Mouse (Mus musculus): ENCODE results near the gene Nsun6. TPM values are rescaled to one million over a fixed set of nuclear protein-coding genes. Genes with fewer than 3 reads are reported as not detected.

The Nsun6 gene
- total RNA-seq, 2 experiments from 2014 or later, result 11.4 to 12.4 TPM

GRCm38 (mm10) chr2:14996036-14996435, 58.8 kb downstream of the Nsun6 start:
- no peak for DNase-seq (ENCODE audit: low spot score in 2 of 2)

DNA sequence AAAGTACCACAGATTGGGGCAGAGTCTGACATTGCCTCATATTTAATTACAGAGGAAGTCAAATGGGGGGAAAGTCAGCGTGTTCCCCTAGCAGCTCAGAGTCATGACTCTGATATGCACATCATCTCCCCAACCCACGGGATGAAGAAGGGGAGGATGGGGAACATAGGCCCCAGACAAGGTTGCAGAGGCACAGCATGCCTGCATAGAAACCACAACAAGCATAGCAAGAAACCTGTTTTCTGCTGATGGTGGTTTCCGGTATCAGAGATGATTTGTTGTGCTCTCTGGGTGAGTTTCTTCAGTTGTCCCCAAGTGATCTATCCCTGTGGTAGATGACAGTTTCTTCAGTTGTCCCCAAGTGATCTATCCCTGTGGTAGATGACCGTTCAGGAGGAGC, 62.3 kb downstream of the Nsun6 start:
- DNase-seq (ENCODE audit: low spot score in 2 of 2), result no peak

GRCm38 (mm10) chr2:14989350-14989749, 65.5 kb downstream of the Nsun6 start:
- DNase-seq (ENCODE audit: low spot score in 2 of 2), result no peak

DNA sequence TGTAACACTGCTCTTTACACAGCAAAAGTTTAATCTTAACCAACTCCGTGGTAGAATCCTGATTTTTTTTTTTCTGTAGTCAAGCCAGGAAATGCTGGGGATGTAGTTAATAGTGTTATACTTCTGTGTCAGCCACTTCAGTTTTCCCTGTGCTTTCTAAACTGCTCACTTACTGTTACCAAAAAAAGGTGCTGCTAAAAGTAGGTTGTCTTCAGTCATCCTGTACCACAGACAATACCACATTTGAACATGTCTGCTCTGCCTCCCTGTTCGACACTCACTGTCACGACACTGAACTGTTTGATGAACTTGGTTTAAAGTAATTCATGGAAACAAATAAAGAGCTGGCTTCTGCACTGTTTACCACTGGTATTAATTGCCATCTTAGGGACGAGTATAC, 66.4 kb downstream of the Nsun6 start:
- DNase-seq (ENCODE audit: low spot score in 2 of 2), result no peak

DNA sequence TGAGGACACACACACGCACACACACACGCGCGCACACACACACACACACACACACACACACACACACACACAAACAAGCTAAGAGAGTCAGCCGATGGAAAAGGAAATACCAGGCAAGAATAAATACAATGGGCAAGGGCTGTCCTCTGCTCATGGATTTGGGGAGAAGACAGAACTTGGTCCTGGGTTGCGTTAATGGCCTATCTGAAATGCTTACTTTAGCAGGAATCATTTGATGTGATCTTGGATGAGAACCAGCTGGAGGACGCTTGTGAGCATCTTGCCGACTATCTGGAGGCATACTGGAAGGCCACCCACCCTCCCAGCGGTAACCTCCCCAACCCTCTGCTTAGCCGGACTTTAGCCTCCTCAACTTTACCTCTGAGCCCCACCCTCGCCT, 70.8 kb downstream of the Nsun6 start:
- DNase-seq (ENCODE audit: low spot score in 2 of 2), result no peak

DNA sequence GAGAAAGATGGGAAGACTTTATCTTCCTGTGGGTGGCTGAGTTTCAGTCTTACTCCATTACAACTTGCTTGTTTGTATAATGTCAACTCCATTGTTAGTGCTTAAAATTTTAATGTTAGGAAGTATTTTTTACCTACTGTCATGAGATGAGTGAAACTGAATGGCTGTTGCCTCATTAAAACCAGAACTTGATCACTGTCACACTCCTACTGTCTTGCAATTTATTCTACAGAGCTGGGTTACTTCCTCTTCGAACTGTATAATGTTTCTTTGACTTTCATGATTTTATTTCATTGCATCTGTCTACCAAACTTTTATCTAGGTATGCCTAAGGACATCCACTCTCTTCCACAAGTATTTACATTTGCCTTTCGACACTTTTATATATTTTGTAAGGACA, 93.4 kb downstream of the Nsun6 start:
- DNase-seq (ENCODE audit: low spot score in 2 of 2), result no peak

GRCm38 (mm10) chr2:14960963-14961488, 93.8 kb downstream of the Nsun6 start:
- no peak for DNase-seq (ENCODE audit: low spot score in 2 of 2)

- DNase-seq (ENCODE audit: low spot score in 2 of 2), result no peak
Measured at GRCm38 (mm10) chr2:14953090-14953489, 101.8 kb downstream of the Nsun6 start.

Other genes starting within 250 kb of the Nsun6 start
- gene Arl5b, start 5.7 kb downstream of the Nsun6 start, total RNA-seq (2021), result 10 to 100 TPM; 27.3 TPM

Measured in adrenal gland, postnatal 4 days (tissue).